Mouse (Mus musculus): ENCODE data around the gene Bcl2l13.

- no peak for TF ChIP-seq GATA1 (IDR thresholded peaks at IDR 0.05; ENCODE audit: low read length)
- TF ChIP-seq TAL1 (IDR thresholded peaks at IDR 0.05; ENCODE audit: low read length): no peak
These were observed 105.6 kb downstream of the Bcl2l13 start for GRCm38 (mm10) chr6:120941575-120941974.

Data from erythroblast, embryonic 14.5 days (primary cell).